ENCODE assay signal across 14 mouse cellular contexts in the genomic region with DNA sequence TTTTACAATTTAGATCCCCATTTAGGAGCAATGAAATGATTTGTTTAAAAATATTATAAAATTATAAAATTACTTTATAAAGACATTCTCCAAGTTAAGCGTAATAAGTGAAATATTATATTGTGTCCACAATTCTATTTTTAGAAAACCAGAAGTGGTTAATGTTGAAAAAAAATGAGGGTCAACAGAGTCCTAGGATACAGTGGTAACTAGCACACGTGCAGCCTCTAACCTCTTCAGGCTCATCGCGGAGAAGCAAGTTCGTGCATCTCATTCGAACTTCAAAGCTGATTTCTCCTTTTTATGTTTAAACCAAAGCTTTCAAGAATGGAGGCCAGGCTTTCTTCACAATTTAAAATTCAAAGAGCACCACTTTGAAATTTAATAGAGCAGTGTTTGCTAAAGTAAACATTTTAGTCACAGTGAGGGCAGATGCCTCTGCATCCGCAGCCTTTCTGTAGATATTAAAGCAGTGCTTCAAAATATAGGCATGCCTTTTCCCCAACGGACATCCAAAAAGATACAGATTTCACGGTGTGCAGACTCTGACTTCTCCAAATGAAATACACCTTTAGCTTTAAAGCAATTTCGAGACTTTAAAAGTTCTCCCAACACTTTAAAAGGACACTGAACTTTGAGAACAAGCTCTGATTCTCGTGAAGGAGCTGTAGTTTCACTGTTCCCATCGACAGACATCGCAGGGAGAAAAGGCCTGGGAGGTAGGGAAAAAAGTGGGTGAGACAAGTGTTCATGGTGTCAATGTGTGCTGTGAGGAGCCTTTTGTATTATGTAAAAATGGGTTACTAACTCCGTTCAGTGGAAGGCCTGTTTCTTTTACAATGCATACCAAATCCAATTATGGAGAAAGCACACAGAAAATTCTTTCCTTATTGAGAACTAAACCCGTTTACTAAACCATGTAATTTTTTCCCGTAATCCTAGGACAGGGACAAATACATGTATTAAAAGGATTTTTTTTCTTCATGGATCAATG.
DNase-seq lines count a peak whose midpoint lies in the region; ATAC-seq and TF ChIP-seq lines count a peak whose summit lies in the region.
"Had no signal": no experiment of that assay in that cellular context is flagged by ENCODE, and none has a peak within 500 bp of the region (broad histone marks: within the 10 kb centered on the region; RNA-seq: fewer than 3 reads in every experiment).

No protein-coding gene starts in this region.

- no peak overlapping the region for H3K9ac ChIP-seq in forebrain, embryonic 12.5 days
- no peak overlapping the region for H3K9ac ChIP-seq in hindbrain, embryonic 16.5 days (ENCODE audit: low read depth, low read length)
- H3K9ac ChIP-seq in neural tube, embryonic 12.5 days: no peak overlapping the region
- H3K9ac ChIP-seq: liver, embryonic 14.5 days had no signal

- H3K36me3 ChIP-seq in forebrain, embryonic 12.5 days (replicated peaks): no peaks in the 10 kb centered on the region
- H3K36me3 ChIP-seq in hindbrain, embryonic 16.5 days (ENCODE audit: control insufficient read depth, insufficient read depth, low read length): no peaks in the 10 kb centered on the region
- no peaks in the 10 kb centered on the region for H3K36me3 ChIP-seq in neural tube, embryonic 12.5 days
- no peaks in the 10 kb centered on the region for H3K36me3 ChIP-seq in thymus, adult 2 months (ENCODE audit: control insufficient read depth, insufficient read depth, low read length)

- no peaks in the 10 kb centered on the region for H3K9me3 ChIP-seq in forebrain, embryonic 12.5 days
- no peaks in the 10 kb centered on the region for H3K9me3 ChIP-seq in hindbrain, embryonic 16.5 days (ENCODE audit: control insufficient read depth, low read length)
- no peaks in the 10 kb centered on the region for H3K9me3 ChIP-seq in neural tube, embryonic 12.5 days

- no peak for TF ChIP-seq CTCF in thymus, adult 2 months (IDR thresholded peaks at IDR 0.05; ENCODE audit: borderline replicate concordance, control insufficient read depth, extremely low read depth, insufficient read depth, low read length, poor library complexity)

- WGBS in forebrain, embryonic 12.5 days: 26% methylated on average over 16 of the region's 16 CpGs
- 35% methylated on average over 16 of the region's 16 CpGs for WGBS in hindbrain, embryonic 16.5 days
- WGBS in neural tube, embryonic 12.5 days: 24% methylated on average over 16 of the region's 16 CpGs
- 68% methylated on average over 16 of the region's 16 CpGs for WGBS in thymus, adult 2 months

- peak overlapping the region; percentile 17 for H3K4me2 ChIP-seq in forebrain, embryonic 12.5 days
- peak overlapping the region; percentile 2; the same call in 1 of the 2 replicates for H3K4me2 ChIP-seq in hindbrain, embryonic 16.5 days (ENCODE audit: low read length)
- peak overlapping the region; percentile 30 for H3K4me2 ChIP-seq in neural tube, embryonic 12.5 days (replicated peaks)

- no peaks in the 10 kb centered on the region for H3K27me3 ChIP-seq in forebrain, embryonic 12.5 days
- H3K27me3 ChIP-seq in hindbrain, embryonic 16.5 days (replicated peaks; ENCODE audit: control insufficient read depth, insufficient read depth, low read length): no peaks in the 10 kb centered on the region
- no peaks in the 10 kb centered on the region for H3K27me3 ChIP-seq in neural tube, embryonic 12.5 days (replicated peaks)
- no peaks in the 10 kb centered on the region for H3K27me3 ChIP-seq in thymus, adult 2 months (ENCODE audit: control insufficient read depth, insufficient read depth, low read length)

- DNase-seq in frontal cortex, postnatal 36 days (ENCODE audit: low spot score in 2 of 2): no peak
- no peak for DNase-seq in thymus, adult 2 months
- DNase-seq in adrenal gland, postnatal 4 days (ENCODE audit: low spot score in 2 of 2): no peak
- DNase-seq: adrenal gland, postnatal 36 days; cerebellum, adult 11-12 months; heart, postnatal 36 days; kidney, adult 8-10 months had no signal

- peak; percentile 83 for ATAC-seq in frontal cortex, adult (ENCODE audit: low TSS enrichment)
- peak; percentile 34; the same call in 1 of the 2 replicates for ATAC-seq in forebrain, embryonic 12.5 days (ENCODE audit: low FRiP score)
- ATAC-seq in hindbrain, embryonic 16.5 days: no peak
- peak; percentile 66; the same call in 1 of the 2 replicates for ATAC-seq in neural tube, embryonic 12.5 days (ENCODE audit: low FRiP score, low read depth)
- ATAC-seq in erythroid progenitor cell, adult 5-6 weeks (replicated peaks; ENCODE audit: low FRiP score, poor library complexity, severe bottlenecking): no peak

- H3K4me3 ChIP-seq in forebrain, embryonic 12.5 days (replicated peaks): no peak overlapping the region
- no peak overlapping the region for H3K4me3 ChIP-seq in hindbrain, embryonic 16.5 days (ENCODE audit: low read length)
- H3K4me3 ChIP-seq in neural tube, embryonic 12.5 days: no peak overlapping the region
- no peak overlapping the region for H3K4me3 ChIP-seq in thymus, adult 2 months (ENCODE audit: control insufficient read depth, insufficient read depth, low read length)

- no peak overlapping the region for H3K27ac ChIP-seq in forebrain, embryonic 12.5 days
- no peak overlapping the region for H3K27ac ChIP-seq in hindbrain, embryonic 16.5 days (ENCODE audit: low read depth, low read length)
- no peak overlapping the region for H3K27ac ChIP-seq in neural tube, embryonic 12.5 days
- no peak overlapping the region for H3K27ac ChIP-seq in thymus, adult 2 months (ENCODE audit: control insufficient read depth, insufficient read depth, low read length)
- H3K27ac ChIP-seq: liver, embryonic 14.5 days; macrophage had no signal

- no peak for TF ChIP-seq POLR2A in thymus, adult 2 months (IDR thresholded peaks at IDR 0.05; ENCODE audit: control insufficient read depth, extremely low read depth, insufficient read depth, low read length, poor library complexity)

- H3K4me1 ChIP-seq in forebrain, embryonic 12.5 days: peaks cover 7% of the 10 kb centered on the region
- H3K4me1 ChIP-seq in hindbrain, embryonic 16.5 days (ENCODE audit: control insufficient read depth, insufficient read depth, low read depth, low read length): no peaks in the 10 kb centered on the region
- H3K4me1 ChIP-seq in neural tube, embryonic 12.5 days: no peaks in the 10 kb centered on the region
- no peaks in the 10 kb centered on the region for H3K4me1 ChIP-seq in thymus, adult 2 months (replicated peaks; ENCODE audit: control insufficient read depth, insufficient read depth, low read length)

Comparison
In these comparisons a context has a peak if more than half of its experiments do, and no peak if none do; other contexts are left out.
1. ATAC-seq: peak in frontal cortex, adult (single experiment), forebrain, embryonic 12.5 days (single experiment) and neural tube, embryonic 12.5 days (single experiment); none in hindbrain, embryonic 16.5 days (single experiment) and erythroid progenitor cell, adult 5-6 weeks (single experiment).
2. Peak in every context shown above with its lines, with median percentiles within 50 percentile points of each other: H3K4me2 ChIP-seq.